Mouse (Mus musculus) brown adipose tissue, adult 24 weeks (tissue): ENCODE results near the gene Ndufb2. TPM values are rescaled to one million over a fixed set of nuclear protein-coding genes. Genes with fewer than 3 reads are reported as not detected.
A peak's percentile ranks its signal among the peaks of the same experiment; 100 is the strongest.

Source experiments
- H3K27ac ChIP-seq: fragments of 200-500 bp; replicated peaks from 2 replicates; pipeline ENCODE4 v1.5.1; 2012; ENCODE audit warnings: low read depth, mild to moderate bottlenecking, low read length
- H3K4me1 ChIP-seq: fragments of 200-500 bp; 2 replicates; pipeline ENCODE4 v1.6.1; 2012; ENCODE audit warnings: low read length, mixed read lengths; ENCODE audit not compliant: control insufficient read depth, insufficient read depth, insufficient read length
- H3K4me3 ChIP-seq: fragments of 200-500 bp; 2 replicates; pipeline ENCODE4 v1.5.1; 2012; ENCODE audit warnings: low read depth, mild to moderate bottlenecking, low read length, moderate library complexity; ENCODE audit not compliant: insufficient read depth
- polyA plus RNA-seq: library from polyadenylated mRNA; stranded (reverse); fragments of >200 nt; gene quantifications from 2 replicates; pipeline ENCODE4 v1.2.4, GENCODE M21; 2012; ENCODE audit not compliant: missing spikeins, insufficient read depth, insufficient read length

Ndufb2 gene
- polyA plus RNA-seq: 819 and 928 TPM in 2 replicates

DNA sequence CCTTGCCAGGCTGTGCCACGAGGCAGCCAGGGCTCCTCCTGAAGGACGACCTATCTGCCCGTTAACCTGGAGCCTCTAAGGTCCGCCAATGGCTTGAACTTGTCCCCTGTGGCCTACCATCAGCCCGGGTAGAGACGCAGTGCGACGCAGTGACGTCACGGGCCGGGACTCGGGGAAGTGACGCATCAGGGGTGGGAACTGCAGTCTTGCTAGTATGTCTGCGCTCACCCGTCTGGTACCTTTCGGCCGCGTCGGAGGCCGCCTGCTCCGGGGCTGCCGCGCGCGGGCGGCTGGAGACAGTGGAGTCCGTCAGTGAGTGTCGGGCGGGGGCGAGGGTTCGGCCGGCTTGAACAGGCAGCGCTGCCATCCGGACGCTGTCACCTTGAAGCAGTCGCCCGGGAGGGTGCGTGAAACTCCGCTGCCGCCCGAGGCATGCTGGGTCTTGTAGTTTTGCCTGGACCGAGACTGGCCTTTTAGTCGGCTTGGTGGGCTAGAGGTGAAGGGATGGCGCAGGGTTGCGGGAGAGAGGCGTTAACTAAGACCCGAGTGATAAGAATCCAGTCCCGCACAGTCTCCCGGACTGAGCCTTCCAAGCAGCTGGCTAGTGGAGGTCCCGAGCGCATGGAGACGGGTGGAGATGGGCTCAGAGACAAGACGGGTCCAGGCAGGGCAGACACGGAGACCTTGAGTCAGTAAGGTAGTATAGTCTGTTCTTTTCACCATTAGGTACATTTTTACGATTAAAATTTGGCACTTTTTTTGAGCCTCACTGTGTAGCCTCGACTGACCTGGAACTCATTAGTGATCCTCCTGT lies at the start of gene Ndufb2:
TSS of gene Ndufb2 (plus strand) at position 174 of the 814 bp plus-strand sequence.
- Histone ChIP-seq H3K4me3 (peak within 1 kb of the TSS; percentile 89), H3K4me1 (peaks cover 7% of the 10 kb centered on the region), H3K27ac (peak within 1 kb of the TSS; percentile 98)

DNA sequence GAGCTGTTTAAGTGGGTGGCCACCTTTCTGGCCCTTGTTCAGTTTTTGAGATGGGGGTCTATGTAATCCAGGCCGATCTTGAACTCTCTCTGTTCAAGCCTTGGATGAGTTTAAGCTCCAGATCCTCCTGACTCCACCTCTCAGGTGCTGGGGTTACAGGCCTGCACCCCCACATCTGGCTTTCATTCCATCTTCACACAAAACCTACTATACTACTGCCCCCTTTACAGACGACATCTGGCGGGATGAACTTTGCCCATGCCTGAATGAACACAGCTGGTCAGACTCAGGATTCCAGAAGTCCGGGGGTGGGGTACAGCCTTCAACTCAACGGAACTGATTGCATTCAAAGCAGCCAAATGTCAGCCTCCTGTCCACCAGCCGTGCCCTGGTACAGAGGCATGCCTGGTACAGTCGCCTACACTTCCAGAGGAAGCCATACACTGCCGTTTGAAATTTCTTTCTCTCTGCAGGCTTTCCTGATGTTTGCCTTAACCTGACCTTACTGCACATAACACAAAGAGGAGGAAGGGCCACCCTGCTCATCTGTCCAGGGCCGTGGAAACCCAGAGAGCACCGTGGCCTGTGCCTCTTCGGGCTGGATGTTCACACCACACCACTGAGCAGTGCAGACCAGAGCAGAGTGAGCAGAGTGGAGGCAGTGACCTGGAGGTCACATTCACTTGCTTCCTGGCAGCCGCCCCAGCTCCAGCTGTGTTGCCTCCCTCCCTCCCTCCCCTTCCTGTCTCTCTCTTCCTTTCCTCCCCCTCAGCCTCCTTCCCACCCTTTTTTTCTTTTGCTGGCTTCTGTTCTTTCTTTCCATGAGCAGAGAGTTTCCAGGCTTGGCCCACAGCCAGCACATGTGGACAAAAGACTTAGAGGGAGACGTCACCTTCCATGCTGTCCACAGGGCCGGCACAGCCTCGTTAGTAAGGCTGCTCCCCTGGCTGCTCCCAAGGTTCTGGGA lies 49.5 kb upstream of the Ndufb2 start:
- Histone ChIP-seq H3K4me1 (peaks cover 5% of the 10 kb centered on the region; the same call in 1 of the 2 replicates), H3K27ac (peak overlapping the region; percentile 17; the same call in 1 of the 2 replicates), H3K4me3 (no peak overlapping the region)

DNA sequence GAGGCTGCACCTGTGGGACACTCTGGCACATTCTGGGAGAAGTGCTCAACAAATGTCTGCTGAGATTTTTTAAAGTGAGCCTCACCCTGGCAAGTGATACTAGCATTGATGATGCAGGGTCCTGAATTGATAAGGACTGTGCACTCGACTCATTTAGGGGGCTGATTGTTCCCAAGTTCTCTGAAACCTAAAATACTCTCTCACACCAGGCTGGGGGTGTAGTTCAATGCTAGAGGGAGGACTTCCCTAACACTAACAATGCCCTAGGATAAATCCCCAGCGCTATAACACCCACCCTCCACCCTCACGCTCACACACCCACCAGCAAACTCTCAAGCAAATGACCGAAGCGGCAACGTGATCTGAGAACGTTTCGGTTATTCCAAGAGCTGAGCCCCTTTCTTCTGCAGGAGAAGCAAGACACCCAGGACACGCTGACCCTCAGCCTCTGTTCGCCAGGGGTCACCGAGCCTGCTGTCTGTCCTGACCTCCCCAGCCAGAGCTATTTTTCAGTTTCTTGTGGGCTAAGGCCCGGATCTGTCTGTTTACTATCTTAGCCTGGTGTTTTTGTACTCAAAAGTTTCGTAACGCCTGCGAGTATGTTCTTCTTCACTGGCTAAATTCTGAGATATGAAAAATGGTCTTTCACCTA lies 48.5 kb upstream of the Ndufb2 start:
- Histone ChIP-seq H3K27ac (peak overlapping the region; percentile 17), H3K4me3 (no peak overlapping the region), H3K4me1 (peaks cover 5% of the 10 kb centered on the region; the same call in 1 of the 2 replicates)

DNA sequence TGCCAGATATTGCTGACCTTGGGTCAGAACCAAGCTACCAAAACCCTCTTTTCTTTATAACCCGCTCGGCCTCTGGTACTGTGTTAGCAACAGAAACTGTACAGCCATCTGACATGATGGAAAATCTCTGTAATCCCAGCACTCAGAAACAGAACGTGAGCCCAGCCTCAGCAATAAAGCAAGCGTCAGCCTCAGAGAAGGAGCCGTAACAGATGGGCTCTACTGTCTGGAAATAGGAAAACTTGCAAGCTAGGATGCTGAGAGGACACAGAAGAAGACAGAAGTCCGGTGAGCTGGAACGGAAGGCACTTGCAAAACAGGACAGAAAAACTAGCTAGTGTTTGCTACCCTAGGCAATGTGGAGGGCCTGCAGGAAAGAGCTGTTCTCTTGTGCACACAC lies 46.9 kb upstream of the Ndufb2 start:
- no peak overlapping the region for H3K4me3 ChIP-seq
- H3K27ac ChIP-seq: no peak overlapping the region
- peaks cover 5% of the 10 kb centered on the region; the same call in 1 of the 2 replicates for H3K4me1 ChIP-seq

DNA sequence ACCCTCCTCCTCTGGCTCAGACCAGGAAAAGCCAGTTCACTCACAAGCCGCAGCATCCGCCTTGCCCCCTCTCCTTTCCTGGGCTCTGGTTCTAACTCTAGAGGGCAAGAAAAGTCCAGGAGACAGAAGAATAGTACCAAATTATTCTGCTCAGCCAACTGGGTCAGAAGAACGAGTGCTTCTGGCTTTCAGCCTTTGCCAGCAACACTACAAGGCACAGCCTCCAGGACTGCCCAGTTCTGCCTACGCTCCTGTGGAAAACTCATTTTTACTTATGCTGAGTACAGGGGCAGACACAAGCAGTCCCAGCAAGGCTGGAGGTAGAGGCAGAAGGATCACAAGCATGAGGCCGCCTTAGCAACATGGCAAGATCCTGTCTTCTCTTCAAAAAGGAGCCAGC lies 44.3 kb upstream of the Ndufb2 start:
- no peak overlapping the region for H3K27ac ChIP-seq
- no peak overlapping the region for H3K4me3 ChIP-seq
- peaks cover under 1% of the 10 kb centered on the region; the same call in 1 of the 2 replicates for H3K4me1 ChIP-seq

DNA sequence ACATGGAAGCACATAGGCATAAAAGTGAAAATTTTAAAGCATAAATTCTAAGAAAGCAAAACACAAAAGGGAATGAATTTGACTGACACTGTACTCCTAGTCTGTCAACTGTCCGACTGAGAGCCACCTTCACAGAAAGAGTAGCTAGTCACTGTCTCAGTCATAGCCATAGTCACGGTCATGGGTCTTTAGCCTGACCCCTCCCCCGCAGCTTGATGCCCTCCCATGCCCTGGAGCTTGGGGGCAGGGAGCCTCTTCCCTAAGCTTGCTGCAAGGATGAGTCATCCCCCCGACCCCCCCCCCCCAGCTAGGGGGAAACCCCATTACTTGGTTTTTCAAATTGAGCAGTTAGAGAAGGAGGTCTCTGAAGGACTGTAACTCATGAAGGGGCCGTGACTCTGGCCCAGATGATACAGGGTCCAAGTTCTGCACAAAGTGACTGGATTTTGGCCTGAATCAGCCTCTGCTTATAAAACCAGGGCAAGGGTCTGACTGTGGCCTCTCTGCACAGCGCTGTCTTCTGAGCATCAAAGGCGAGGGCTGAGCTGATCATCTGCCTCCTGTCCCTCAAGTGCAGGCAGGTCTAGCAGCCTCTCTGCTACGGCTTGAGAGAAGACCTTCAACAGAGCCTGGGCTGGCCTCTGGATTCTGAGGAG lies 40.3 kb upstream of the Ndufb2 start:
- Histone ChIP-seq H3K27ac (no peak overlapping the region), H3K4me3 (no peak overlapping the region), H3K4me1 (no peaks in the 10 kb centered on the region)

DNA sequence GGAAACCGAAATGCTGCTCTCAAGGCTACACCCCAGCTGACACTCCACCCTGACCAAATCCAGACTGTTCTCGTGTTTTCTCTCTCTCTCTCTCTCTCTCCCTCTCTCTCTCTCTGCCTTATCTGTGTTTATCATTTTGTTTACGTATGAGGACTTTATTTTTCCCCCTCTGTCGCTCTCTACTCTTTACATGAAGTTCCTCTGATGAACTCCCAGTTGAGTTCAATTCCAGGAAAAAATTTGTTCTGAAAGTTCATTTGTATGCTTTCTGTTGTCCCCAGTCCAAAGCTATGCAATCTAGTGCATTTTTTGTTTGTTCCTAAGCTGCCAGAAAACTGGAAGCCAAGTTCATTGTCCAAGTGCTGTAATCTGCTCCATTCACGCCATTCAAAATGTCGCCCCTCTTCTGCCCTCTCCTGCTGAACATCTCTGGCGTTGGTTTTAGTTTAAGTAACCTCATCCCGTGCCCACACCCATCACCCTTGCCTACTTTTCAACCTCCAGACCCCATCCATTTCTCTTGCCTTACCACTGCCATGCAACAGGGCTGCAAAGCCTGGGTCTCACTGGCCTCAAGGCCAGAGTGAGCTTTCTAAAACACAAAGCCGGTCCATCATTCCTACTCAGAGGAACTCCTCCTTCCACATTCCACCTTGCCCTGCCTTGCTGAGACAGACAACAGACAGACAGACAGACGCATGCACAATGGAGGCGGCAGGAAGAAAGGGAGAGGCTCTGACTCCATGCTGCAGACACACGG lies 37.3 kb upstream of the Ndufb2 start:
- H3K27ac ChIP-seq: peak overlapping the region; percentile 44
- H3K4me1 ChIP-seq: no peaks in the 10 kb centered on the region
- peak overlapping the region; percentile 5; the same call in 1 of the 2 replicates for H3K4me3 ChIP-seq

DNA sequence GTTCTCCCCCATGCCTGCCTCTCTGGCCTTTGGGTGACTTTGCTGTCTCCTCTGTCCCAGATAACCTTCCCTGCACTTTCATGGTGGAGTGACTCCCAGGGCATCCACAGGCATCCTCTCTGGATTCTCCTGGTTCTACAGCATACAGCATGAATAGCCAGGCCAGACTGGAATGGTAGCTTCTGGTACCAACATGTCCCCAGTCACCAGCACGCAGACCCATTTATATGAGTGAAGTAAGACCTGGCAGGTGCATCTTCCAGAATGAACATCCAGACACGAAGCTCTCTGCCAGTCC lies 36.8 kb upstream of the Ndufb2 start:
- Histone ChIP-seq H3K27ac (peak overlapping the region; percentile 44; the same call in 1 of the 2 replicates), H3K4me3 (0 out of 2 replicates have a peak overlapping the region, but pooled peaks have one; percentile 13), H3K4me1 (no peaks in the 10 kb centered on the region)

DNA sequence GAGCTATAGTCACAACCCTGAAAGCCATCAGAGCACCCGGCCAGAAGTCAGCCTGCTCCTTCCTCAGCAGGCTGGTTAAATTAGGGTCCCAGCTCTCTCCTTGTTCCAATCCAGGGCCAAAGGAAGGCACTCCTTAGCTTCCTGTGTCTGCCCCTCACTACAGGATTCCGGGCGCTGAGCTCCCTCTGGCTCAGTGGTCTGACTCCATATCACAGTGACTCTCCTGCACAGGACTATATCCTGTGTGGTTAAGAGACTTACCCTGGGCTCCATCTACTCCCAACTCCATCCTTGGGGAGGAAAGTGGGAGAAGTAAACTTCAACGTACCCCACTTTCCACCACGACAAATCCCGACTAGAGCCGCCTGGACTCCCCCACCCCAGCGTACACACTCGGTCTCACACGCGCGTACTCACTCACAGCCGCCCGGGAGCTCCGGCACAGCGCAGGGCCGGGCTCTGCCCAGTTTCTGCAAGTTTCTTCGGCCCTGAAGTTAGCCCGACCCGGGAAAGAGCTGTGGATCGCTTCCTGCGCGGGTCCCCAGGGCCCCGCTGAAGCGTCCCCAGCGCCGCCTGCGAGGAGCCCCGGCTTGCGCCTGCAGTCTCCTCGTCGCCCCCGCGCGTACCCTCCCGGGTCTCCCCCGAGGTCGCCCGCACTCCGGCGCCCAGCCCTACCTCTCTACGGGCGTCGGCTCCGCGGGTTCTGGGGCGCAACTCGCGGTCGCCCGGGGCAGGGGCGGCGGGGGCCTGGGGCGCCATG lies 35.3 kb upstream of the Ndufb2 start:
- H3K27ac ChIP-seq: peak overlapping the region; percentile 63

DNA sequence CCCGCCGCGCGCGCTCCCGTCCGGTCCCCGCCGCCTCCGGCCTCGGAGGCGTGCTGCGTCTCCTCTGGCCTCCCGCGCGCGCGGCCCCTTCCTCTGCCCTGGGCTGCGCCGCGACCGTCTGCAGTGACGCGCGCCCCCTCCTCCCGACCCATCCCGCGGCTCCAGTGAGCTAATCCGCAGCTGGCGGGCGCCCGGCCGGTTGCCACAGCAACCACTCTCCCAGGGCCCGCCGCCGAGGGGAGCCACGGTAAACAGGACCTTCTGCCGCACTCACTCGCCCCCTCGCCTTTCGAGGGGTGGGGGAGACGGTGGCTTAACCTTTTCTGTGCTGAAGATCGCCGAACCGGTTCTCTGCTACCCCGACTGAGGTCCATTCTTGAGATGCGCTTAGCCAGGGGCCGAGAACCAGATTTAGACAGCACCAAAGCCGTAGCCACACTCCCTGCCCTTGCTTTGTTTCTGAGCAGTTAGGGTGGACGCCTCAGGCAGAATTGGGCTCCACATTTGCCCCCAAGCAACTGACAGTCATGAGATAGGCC lies 34.6 kb upstream of the Ndufb2 start, which contains the start of gene Dennd2a:
TSS of gene Dennd2a (minus strand) at position 145 of the 539 bp plus-strand sequence.
- peak within 1 kb of the TSS; percentile 63 for H3K27ac ChIP-seq
- peak within 1 kb of the TSS; percentile 63 for H3K4me3 ChIP-seq
- H3K4me1 ChIP-seq: no peaks in the 10 kb centered on the region

More for the DNA sequence above, 35.3 kb upstream of the Ndufb2 start:
- Histone ChIP-seq H3K4me1 (no peaks in the 10 kb centered on the region), H3K4me3 (peak overlapping the region; percentile 63)

DNA sequence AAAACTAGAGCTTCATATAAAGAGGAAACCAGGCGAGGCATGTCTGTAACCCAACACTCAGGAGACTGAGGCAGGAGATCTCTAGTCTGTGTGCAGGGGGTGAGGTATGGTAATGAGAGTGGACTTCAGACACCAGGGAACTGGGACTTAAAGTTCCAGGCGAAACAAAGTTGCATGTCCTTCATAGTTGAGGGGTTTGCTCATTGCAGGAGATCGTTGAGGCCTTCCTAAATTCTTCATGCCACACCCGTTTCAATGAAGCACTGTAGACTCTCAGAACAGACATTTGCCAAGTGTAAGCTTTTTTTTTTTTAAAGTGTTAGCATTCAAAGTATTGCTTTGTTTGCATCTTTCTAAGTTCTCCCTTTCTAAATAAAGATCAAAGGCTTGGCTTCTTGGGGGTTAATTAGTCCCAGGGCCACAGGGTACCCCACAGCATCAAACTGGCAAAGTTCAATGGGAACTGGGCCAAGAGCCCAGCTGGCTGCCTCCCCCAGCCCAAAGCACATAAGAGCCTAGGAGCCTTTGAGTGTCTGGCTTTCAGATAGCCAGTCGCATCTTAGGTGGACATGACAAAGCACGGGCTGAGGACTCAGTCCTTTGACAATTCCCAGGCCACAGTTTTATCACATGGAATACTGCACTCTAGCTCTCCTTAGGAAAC lies 33.0 kb upstream of the Ndufb2 start:
- Histone ChIP-seq H3K4me3 (no peak overlapping the region), H3K27ac (no peak overlapping the region), H3K4me1 (no peaks in the 10 kb centered on the region)

DNA sequence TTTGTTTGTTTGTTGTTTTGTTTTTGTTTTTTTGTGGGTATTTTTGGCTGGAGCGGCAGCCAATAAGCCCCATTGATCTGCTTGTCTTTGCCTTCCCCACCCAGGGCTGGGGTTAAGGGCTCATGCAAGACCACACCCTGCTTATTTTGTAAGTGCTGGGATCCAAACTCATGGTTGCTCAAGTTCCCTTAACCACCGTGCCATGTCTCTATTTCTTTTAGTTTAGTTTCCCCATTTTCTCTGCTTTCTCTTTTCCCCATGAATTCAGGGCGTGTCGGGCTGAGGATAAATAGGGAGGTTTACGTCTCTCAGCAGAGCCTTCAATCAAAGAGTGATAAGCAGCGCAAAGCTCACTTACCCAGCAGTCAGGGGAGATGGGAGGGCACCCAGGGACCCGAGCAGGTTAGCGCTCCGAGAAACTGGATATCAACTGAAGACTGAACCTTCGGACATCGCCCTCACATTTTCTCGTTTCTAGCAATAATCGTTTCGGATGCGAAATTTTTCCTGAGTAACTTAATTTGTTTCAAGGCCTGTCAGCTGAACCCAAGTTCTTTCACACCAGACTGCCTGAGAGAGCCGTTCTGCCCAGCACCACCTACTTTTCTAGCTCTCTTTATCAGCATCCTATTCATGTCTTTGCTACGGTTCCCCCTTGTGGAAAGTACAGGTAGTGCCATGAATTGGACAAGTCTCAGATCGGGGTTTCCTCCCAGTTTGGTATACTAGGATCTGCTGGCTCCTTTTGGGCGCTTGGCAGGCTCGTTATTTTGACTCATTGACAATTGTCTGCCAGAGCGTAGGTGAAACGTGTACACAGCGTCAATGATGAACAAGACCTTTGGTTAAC lies 30.0 kb upstream of the Ndufb2 start:
- H3K4me1 ChIP-seq: no peaks in the 10 kb centered on the region
- peak overlapping the region; percentile 23; the same call in 1 of the 2 replicates for H3K4me3 ChIP-seq
- no peak overlapping the region for H3K27ac ChIP-seq
